8 mouse cellular contexts compared by ENCODE assay signal in the genomic region with DNA sequence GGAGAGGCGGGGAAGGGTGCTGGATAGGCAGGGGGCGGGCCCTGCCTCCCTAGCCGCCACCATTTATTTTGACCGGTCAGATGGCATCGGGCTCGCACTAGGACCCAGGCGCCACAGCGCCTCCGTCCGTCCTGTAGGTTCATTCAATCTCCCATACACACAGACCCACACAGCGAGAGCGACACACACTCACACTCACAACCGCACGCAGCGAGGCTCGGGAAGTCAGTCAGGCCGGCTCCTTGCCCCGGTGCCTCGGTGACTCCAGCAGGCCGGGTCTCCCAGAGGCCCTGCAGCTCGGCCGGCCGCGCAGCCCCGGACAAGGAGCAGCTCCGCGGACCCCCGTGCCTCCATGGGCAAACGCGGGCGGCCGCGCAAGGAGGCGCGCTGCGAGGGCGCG. TPM values are rescaled to one million over a fixed set of nuclear protein-coding genes. Genes with fewer than 3 reads are reported as not detected.
DNase-seq lines count a peak whose midpoint lies in the region; ATAC-seq and TF ChIP-seq lines count a peak whose summit lies in the region.

Mxi1 (plus strand) TSS at position 171 of the 400 bp plus-strand sequence.

- no peaks in the 10 kb centered on the region for H3K27me3 ChIP-seq in lung, embryonic 14.5 days (ENCODE audit: insufficient read depth, low read length)
- H3K27me3 ChIP-seq in neural tube, embryonic 15.5 days (replicated peaks), result no peaks in the 10 kb centered on the region

- H3K4me2 ChIP-seq in lung, embryonic 14.5 days, result peak within 1 kb of the TSS; percentile 99
- peak within 1 kb of the TSS; percentile 94 for H3K4me2 ChIP-seq in neural tube, embryonic 15.5 days

- peak; percentile 85 for DNase-seq in MEL-GATA-1-ER (ENCODE audit: extremely low read depth, low read depth)
- DNase-seq in cerebellum, adult 9-10 months, result peak; percentile 90
- DNase-seq in heart, postnatal 4 days, result peak; percentile 81
- peak; percentile 79 to 83 for DNase-seq in layer of hippocampus, adult 8-10 months (ENCODE audit: low spot score in 2 of 2)
- DNase-seq in lung, embryonic 14.5 days, result peak; percentile 92
- DNase-seq in testis, postnatal 10 days (ENCODE audit: low spot score), result peak; percentile 82

- peak within 1 kb of the TSS; percentile 98 for H3K27ac ChIP-seq in lung, embryonic 14.5 days (ENCODE audit: low read depth)
- peak within 1 kb of the TSS; percentile 98 for H3K27ac ChIP-seq in neural tube, embryonic 15.5 days (replicated peaks)

- no peaks in the 10 kb centered on the region for H3K36me3 ChIP-seq in lung, embryonic 14.5 days (ENCODE audit: insufficient read depth)
- no peaks in the 10 kb centered on the region for H3K36me3 ChIP-seq in neural tube, embryonic 15.5 days

- peak within 1 kb of the TSS; percentile 89 for H3K4me3 ChIP-seq in lung, embryonic 14.5 days (ENCODE audit: low read depth, low read length)
- peak within 1 kb of the TSS; percentile 90 for H3K4me3 ChIP-seq in neural tube, embryonic 15.5 days (replicated peaks)

- no peaks in the 10 kb centered on the region for H3K9me3 ChIP-seq in lung, embryonic 14.5 days (ENCODE audit: low read depth, low read length)
- H3K9me3 ChIP-seq in neural tube, embryonic 15.5 days (replicated peaks), result no peaks in the 10 kb centered on the region

- peaks cover 5% of the 10 kb centered on the region for H3K4me1 ChIP-seq in lung, embryonic 14.5 days (ENCODE audit: insufficient read depth)
- peaks cover 18% of the 10 kb centered on the region for H3K4me1 ChIP-seq in neural tube, embryonic 15.5 days

- TF ChIP-seq CTCF in lung, embryonic 14.5 days (IDR thresholded peaks at IDR 0.05; ENCODE audit: low read depth), result peak; percentile 64

- peak within 1 kb of the TSS; percentile 82 for H3K9ac ChIP-seq in lung, embryonic 14.5 days
- H3K9ac ChIP-seq in neural tube, embryonic 15.5 days (replicated peaks), result peak within 1 kb of the TSS; percentile 78

- under 1% methylated on average over 38 of the region's 38 CpGs for WGBS in lung, embryonic 14.5 days
- 0% methylated on average over 38 of the region's 38 CpGs for WGBS in neural tube, embryonic 15.5 days

- peak; percentile 35 for ATAC-seq in frontal cortex, adult (ENCODE audit: low TSS enrichment)
- peak; percentile 62 for ATAC-seq in lung, embryonic 14.5 days (ENCODE audit: insufficient read depth)
- peak; percentile 39; the same call in 1 of the 2 replicates for ATAC-seq in neural tube, embryonic 15.5 days (ENCODE audit: low FRiP score)

RNA-seq across cellular contexts. Expression of gene Mxi1, which starts in this region (rescaled TPM):
- total RNA-seq in heart, postnatal 4 days (2021), result 10 to 100 TPM; 26.1 to 27.1 TPM
- 10 to 100 TPM; 57.8 to 73.4 (median 65.8) TPM for total RNA-seq in layer of hippocampus, adult 8-10 months (2022)
- polyA plus RNA-seq in lung, embryonic 14.5 days (2014; fragmentation: Nextera tagmentation; extraction: Ambion mirVana), result 36.7 and 38.3 TPM in 2 replicates
- polyA plus RNA-seq in neural tube, embryonic 15.5 days (2015; fragmentation: Nextera tagmentation; extraction: Ambion mirVana), result 40.0 and 40.8 TPM in 2 replicates

Comparison
In these comparisons a context has a peak if more than half of its experiments do, and no peak if none do; other contexts are left out.
1. Peak in every context shown above with its lines: DNase-seq, ATAC-seq, H3K4me3 ChIP-seq and H3K27ac ChIP-seq.